Mouse (Mus musculus): ENCODE data around the gene Pprc1.
A peak's percentile ranks its signal among the peaks of the same experiment; 100 is the strongest.

Gene Pprc1

DNA sequence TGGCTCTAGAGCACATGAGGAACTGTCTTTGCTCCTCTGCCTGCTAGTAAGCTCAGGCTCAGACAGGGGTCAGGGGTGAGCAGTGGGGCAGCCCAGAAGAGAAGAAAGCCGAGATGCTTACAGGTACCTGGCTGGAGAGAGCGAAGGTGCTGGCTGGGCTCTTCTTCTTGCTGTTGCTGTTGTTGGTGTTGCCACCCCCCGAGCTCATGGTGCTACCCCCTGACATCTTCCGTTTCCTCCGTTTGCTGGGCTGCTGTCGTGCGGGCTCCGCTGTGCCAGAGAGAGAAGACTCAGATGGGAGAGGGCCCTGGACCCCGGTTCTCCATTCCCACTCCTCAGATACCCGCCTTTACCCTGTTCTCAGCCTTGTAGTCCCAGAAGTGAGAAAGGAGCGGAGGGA lies 10.8 kb upstream of the Pprc1 start:
- DNase-seq (ENCODE audit: low read depth, low spot score), result no peak

- DNase-seq (ENCODE audit: low read depth, low spot score), result no peak
These were observed 8.7 kb upstream of the Pprc1 start for GRCm38 (mm10) chr19:46035971-46036370.

DNA sequence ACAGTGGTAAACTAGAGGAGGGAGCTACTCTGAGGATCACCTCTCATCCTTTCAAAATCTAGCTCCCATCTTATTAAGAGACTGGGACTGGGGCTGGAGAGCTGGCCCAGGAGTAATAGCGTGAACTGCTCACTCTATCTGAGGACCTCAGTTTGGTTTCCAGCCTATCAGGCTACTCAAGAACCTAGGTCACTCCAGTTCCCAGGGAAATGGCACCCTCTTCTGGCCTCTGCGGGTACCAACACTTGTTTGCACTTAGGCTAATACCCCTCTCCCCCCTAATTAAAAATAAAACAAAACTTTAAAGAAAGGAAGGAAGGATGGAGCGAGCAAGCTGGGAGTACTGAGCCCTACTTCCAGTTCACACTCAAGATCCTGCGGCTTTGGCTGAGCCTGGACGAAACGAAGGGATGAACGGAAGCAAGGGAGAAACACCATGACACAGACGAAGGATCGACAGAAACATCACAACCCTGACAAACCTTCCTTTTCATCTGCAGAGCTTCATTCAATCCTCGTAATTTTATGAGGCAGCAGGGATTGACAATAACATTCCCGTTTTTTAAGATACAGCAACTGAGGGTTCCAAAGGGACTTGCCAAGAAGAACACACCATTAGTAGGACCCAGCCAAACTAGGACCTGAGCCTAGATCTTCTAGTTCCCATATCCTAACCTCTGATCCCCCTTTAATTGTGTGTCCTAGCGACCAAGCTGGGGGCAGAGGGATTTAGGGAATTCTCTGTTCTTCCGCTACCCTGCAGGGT lies 8.0 kb upstream of the Pprc1 start:
- DNase-seq (ENCODE audit: low read depth, low spot score), result peak; percentile 79

- peak; percentile 95 for DNase-seq (ENCODE audit: low read depth, low spot score)
These were observed 7.3 kb upstream of the Pprc1 start for GRCm38 (mm10) chr19:46037243-46037924.

GRCm38 (mm10) chr19:46037925-46038850 lies 6.5 kb upstream of the Pprc1 start:
- DNase-seq (ENCODE audit: low read depth, low spot score), result no peak

DNA sequence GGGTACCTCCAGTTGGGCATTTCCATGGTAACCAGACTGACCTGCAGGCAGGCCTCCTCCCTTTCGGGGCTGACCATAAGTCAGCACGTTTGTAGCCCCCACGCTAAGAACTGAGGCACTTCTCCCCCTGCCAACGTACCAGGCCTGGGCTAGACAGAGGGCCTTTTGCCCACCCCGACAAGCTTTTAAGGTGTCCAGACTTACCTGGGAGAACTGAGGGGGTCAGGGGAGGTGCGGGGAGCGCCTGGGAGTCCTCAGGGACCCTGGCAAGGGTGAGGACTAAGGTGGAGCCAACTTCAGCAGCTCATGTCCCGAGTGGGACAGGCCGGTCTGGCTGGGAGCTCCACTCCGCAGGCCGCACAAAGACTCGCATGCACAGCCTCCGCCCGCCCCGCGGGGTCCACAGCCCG lies 5.8 kb upstream of the Pprc1 start:
- DNase-seq (ENCODE audit: low read depth, low spot score), result no peak

DNA sequence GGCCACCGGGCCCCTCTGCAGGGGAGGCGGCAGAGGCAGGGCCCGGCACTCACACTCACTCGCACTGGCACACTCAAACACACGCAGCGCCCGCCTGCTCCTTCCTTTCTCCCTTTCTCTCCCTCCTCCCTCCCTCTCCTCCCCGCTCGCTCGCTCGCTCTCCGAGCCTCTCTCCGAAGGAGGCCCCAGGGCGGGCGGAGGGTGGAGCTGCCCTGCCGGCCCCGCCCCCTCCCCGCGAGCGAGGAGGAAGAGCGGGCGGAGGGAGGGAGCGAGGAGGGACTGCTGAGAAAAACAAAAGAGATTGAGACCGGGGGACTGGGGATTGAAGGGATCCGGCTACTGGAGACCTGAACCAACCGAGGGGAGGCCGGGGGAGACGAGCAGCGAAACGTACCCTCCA lies 5.2 kb upstream of the Pprc1 start:
- DNase-seq (ENCODE audit: low read depth, low spot score), result peak; percentile 90

- no peak for DNase-seq (ENCODE audit: low read depth, low spot score)
These were observed 4.4 kb upstream of the Pprc1 start for GRCm38 (mm10) chr19:46040149-46040902.

- DNase-seq (ENCODE audit: low read depth, low spot score), result no peak
These were observed 3.3 kb upstream of the Pprc1 start for GRCm38 (mm10) chr19:46041299-46041932.

DNA sequence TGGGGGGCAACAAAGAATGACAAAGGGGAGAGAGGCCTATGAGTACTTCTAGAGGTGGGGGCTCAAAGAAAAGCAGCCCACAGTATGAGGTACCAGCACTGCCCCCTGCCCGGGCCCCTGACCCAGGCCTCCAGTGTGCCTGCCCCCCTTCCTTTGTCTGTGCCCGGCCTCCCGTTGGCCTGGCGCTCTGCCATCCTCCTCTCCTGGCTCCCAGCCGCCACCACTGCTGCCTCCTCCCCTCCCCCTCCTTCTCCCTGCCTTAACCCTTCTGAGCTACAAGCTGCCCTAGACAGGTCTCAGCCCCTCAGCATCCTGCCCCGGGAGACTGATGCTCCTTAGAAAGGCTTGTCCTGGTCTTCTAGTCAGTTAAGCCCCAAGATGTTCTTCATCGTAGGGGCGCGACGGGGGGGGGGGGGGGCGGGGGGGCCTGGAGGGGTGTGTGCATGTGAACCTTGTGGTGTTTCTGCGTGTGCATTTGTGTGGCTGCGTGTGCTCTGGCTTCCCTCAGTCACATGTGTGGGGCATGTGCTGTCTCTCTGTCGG lies 2.7 kb upstream of the Pprc1 start:
- peak; percentile 73 for DNase-seq (ENCODE audit: low read depth, low spot score)

DNA sequence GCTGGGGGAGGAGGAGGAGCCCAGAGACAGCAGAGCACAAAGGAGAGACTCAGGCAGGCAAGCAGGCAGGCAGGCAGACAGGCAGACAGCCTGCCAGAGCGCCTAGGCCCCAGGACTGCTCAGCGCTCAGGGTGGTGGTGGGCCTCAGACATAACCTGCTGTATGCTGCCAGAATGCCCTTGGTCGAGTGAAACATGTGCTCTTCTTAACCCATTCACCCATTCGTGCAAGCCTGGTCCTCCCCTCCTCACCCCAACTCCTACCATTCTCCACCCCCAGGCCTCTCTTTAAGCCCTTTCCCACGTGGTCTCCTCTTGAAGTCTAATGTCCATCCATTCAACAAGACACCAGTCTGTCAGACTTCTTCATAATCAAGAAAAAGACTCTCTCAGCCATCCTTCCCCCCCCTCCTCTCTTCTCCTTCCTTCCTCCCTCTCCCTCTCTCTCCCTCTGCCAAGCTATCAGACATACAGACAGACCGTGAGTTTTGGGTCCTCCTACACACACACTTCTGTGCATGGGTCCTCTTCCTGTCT lies 2.1 kb upstream of the Pprc1 start:
- peak; percentile 72 for DNase-seq (ENCODE audit: low read depth, low spot score)

- DNase-seq (ENCODE audit: low read depth, low spot score), result no peak
These were observed 1.3 kb upstream of the Pprc1 start for GRCm38 (mm10) chr19:46043380-46043779.

DNA sequence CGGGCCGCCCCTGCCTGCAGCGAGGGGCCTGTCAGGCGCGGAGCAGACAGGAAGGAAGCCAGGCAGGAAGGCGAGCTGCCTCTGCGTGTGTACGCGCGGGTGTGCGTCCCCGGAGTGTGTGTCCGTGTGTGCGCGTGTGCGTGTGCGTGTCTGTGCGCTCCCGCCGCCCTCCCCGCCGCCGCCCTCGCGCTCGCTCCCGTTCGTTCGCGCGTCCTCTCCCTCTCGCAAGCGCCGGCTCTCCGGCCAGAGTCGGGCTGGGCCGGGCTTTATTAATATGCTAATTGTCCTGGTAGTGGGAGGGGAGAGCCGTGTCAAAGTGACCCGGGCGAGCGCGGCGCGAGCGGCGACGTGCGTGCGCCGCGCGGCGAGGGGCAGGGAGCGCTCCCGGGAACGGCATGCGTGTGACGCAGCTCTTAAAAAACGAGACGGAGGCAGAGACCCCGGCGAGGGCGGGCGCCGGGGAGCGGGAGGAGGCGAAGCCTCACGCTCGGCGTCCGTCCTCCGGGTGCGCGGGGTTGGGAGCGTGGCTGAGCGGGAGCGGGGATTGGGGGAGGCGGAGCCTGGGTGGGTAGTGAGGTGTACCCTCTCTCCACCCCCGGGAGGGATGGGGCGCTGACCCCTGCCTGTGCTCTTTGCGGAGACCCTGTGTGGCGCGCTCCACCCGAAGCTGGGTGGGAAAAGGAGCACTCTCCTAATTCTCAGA lies 458 bp downstream of the Pprc1 start, which contains the start of gene Ldb1:
Ldb1 (minus strand) TSS at position 222 of the 703 bp plus-strand sequence.
- peak; percentile 91 for DNase-seq (ENCODE audit: low read depth, low spot score)

- peak; percentile 95 for DNase-seq (ENCODE audit: low read depth, low spot score)
These were observed 1.1 kb downstream of the Pprc1 start for GRCm38 (mm10) chr19:46045696-46046311.

- DNase-seq (ENCODE audit: low read depth, low spot score), result peak; percentile 76
These were observed 1.9 kb downstream of the Pprc1 start for GRCm38 (mm10) chr19:46046621-46047025.

DNA sequence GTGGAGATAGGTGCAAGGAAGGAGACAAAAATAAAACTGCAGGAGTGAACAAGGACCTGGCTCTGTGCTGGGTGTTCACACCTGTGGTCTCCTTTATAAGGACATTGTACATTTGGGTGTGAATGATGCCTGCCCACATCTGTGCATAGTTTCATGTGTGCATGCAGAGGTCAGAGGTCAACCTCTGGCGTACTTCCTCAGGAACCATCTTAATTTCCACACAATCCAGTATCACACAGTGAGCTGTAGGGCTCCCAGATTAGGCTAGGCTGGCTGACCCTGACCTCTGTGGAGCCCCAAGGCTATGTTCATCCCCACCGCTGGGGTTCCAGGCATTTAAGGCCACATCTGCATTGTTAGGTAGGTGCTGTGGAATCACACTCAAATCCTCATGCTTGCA lies 2.7 kb downstream of the Pprc1 start:
- DNase-seq (ENCODE audit: low read depth, low spot score), result no peak

DNA sequence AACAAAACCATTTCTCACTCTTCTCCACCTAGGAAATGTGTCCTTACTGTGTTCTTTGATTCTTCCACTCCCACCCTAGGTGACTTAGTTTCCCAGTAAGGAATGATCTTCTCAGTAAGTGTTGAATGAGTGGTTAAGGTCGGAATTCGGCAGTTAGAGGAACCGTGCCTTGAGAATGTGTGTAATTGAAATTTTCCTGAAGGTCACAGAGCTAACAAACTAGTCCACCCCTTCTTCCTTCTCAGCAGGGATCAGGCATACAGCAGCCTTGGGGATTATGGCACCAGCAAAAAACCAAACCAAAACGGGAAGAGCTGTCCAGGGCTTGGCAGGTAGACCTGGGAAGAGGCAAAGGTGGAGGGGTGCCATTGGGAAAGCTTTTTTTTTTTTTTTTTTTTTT lies 4.4 kb downstream of the Pprc1 start:
- DNase-seq (ENCODE audit: low read depth, low spot score), result peak; percentile 75

- no peak for DNase-seq (ENCODE audit: low read depth, low spot score)
These were observed 5.8 kb downstream of the Pprc1 start for GRCm38 (mm10) chr19:46050462-46050861.

DNA sequence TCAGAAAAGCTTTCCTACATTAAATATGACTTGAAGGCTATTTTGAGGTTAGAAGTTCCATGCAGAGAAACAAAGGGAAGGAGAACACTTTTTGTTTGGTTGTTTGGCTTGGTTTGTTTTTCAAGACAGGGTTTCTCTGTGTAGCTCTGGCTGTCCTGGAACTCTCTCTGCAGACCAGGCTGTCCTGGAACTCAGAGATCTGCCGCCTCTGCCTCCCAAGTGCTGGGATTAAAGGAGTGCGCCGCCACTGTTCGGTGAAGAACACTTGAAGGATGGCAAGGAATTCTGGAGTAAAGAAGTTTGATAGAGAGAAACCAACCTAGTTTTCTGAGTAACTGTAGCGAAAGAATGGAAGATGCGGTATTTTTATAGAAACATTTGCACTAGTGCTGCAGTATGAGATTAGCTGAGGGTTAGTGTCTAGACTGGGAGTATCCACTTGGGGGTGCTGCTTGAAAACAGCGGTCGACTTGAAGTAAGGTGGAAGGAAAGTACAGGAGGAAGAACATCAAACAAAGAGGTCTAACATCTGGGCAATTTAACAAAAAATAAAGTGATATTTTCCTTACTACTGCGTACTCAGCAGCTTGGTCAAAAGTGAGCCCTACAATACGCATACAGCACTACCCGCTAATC lies 11.2 kb downstream of the Pprc1 start:
- no peak for DNase-seq (ENCODE audit: low read depth, low spot score)

Data from ES-CJ7 (cell line).